Mouse (Mus musculus): ENCODE data around the gene Amn. TPM values are rescaled to one million over a fixed set of nuclear protein-coding genes. Genes with fewer than 3 reads are reported as not detected.

Gene Amn
- polyA plus RNA-seq, 1 experiment from 2014 or later, result not detected

DNA sequence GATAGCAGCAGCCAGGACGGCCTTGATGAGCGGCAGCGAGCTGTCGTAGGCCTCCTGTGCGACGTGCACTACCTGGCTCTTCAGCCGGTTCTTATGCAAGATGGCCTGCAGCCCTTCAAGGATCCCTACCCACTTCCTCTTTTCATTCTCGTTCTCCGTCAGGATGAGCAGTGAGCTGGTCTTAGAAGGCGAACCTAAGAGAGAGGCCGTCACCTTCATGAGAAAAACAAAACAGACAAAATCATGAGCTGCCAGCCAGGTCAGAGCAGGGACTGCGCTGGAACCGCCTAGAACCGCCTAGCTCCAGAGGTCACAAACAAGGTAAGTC lies 31.1 kb downstream of the Amn start:
- Histone ChIP-seq H3K9ac (ENCODE audit: low read length) (no peak overlapping the region), H3K4me3 (ENCODE audit: low read depth, low read length) (no peak overlapping the region), H3K27me3 (ENCODE audit: control insufficient read depth, insufficient read depth, low read length) (no peaks in the 10 kb centered on the region), H3K4me1 (ENCODE audit: control insufficient read depth, insufficient read depth, low read length) (no peaks in the 10 kb centered on the region), H3K36me3 (ENCODE audit: control insufficient read depth, insufficient read depth, low read length) (peaks cover 29% of the 10 kb centered on the region), H3K9me3 (ENCODE audit: control insufficient read depth, low read length) (no peaks in the 10 kb centered on the region), H3K4me2 (ENCODE audit: low read depth) (no peak overlapping the region), H3K27ac (ENCODE audit: low read depth, low read length) (no peak overlapping the region)
- ATAC-seq (ENCODE audit: insufficient read depth, low FRiP score, low TSS enrichment) (no peak), DNase-seq (ENCODE audit: low spot score) (no peak)
- 94% methylated on average over 14 of the region's 14 CpGs for WGBS

DNA sequence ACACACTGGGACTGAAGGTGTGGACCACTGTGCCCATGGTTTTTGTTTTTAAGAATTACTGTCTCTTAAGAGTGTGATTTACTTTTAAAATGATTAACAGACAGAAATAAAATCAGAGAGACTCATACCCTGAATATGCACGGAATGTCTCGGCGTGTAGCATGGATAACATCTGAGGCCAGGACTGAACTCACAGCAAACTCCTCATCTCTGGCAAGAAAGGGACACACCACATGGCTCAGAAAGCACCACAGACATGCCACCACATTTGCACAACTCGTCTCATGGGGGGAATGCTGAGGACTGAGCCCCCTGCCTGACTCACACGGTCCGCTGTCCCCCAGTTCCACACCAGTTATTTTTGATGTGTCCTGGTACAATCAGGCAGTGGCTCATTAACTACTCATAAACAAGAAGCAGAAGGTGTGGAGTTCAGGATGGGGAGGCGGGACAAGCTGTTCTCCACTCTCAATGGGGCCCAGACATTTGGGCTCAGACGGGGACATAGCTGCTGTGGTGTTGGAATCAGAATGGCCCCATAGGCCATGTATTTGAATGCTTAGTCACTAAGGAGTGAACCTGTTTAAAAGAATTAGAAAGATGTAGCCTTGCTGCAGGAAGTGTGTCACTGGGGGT lies 32.9 kb downstream of the Amn start:
- Histone ChIP-seq H3K4me1 (ENCODE audit: control insufficient read depth, insufficient read depth, low read length) (no peaks in the 10 kb centered on the region), H3K9me3 (ENCODE audit: control insufficient read depth, low read length) (no peaks in the 10 kb centered on the region), H3K4me2 (ENCODE audit: low read depth) (no peak overlapping the region), H3K9ac (ENCODE audit: low read length) (no peak overlapping the region), H3K27ac (ENCODE audit: low read depth, low read length) (no peak overlapping the region), H3K4me3 (ENCODE audit: low read depth, low read length) (no peak overlapping the region), H3K27me3 (ENCODE audit: control insufficient read depth, insufficient read depth, low read length) (no peaks in the 10 kb centered on the region), H3K36me3 (ENCODE audit: control insufficient read depth, insufficient read depth, low read length) (peaks cover 32% of the 10 kb centered on the region)
- DNase-seq (ENCODE audit: low spot score) (no peak), ATAC-seq (ENCODE audit: insufficient read depth, low FRiP score, low TSS enrichment) (no peak)
- WGBS, result 92% methylated on average over 8 of the region's 8 CpGs

GRCm38 (mm10) chr12:111306821-111307220 lies 35.9 kb downstream of the Amn start:
- H3K27ac ChIP-seq (ENCODE audit: low read depth, low read length), result no peak overlapping the region
- no peak overlapping the region for H3K9ac ChIP-seq (ENCODE audit: low read length)
- no peaks in the 10 kb centered on the region for H3K27me3 ChIP-seq (ENCODE audit: control insufficient read depth, insufficient read depth, low read length)
- no peak overlapping the region for H3K4me3 ChIP-seq (ENCODE audit: low read depth, low read length)
- H3K36me3 ChIP-seq (ENCODE audit: control insufficient read depth, insufficient read depth, low read length), result peaks cover 34% of the 10 kb centered on the region
- 88% methylated on average over 8 of the region's 8 CpGs for WGBS
- H3K4me1 ChIP-seq (ENCODE audit: control insufficient read depth, insufficient read depth, low read length), result no peaks in the 10 kb centered on the region
- DNase-seq (ENCODE audit: low spot score) (no peak), ATAC-seq (ENCODE audit: insufficient read depth, low FRiP score, low TSS enrichment) (no peak)
- no peak overlapping the region for H3K4me2 ChIP-seq (ENCODE audit: low read depth)
- no peaks in the 10 kb centered on the region for H3K9me3 ChIP-seq (ENCODE audit: control insufficient read depth, low read length)

- Histone ChIP-seq H3K4me2 (ENCODE audit: low read depth) (no peak overlapping the region), H3K36me3 (ENCODE audit: control insufficient read depth, insufficient read depth, low read length) (peaks cover 35% of the 10 kb centered on the region), H3K4me3 (ENCODE audit: low read depth, low read length) (no peak overlapping the region), H3K9me3 (ENCODE audit: control insufficient read depth, low read length) (no peaks in the 10 kb centered on the region), H3K9ac (ENCODE audit: low read length) (no peak overlapping the region), H3K27ac (ENCODE audit: low read depth, low read length) (no peak overlapping the region), H3K27me3 (ENCODE audit: control insufficient read depth, insufficient read depth, low read length) (no peaks in the 10 kb centered on the region), H3K4me1 (ENCODE audit: control insufficient read depth, insufficient read depth, low read length) (no peaks in the 10 kb centered on the region)
- DNase-seq (ENCODE audit: low spot score), result no peak
- WGBS, result 88% methylated on average over 12 of the region's 12 CpGs
- no peak for ATAC-seq (ENCODE audit: insufficient read depth, low FRiP score, low TSS enrichment)
Observed at GRCm38 (mm10) chr12:111309256-111309655, 38.4 kb downstream of the Amn start.

DNA sequence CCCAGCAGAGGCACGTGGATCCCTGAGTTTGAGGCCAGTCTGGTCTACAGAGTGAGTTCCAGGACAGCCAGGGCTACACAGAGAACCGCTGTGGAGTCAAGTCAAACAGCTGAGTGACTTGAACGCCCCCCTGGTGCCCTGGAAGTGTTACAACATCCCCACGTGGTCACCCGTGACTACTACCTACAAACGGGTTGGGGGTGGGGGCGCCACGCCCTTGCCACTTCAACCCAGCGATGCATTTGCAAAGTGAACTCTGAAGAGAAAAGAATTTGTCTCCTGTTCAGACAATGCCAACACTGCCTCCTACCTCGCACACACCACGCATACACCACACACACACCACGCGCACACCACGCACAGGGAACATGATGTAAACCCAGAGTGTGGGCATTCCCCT lies 39.0 kb downstream of the Amn start:
- H3K4me3 ChIP-seq (ENCODE audit: low read depth, low read length), result no peak overlapping the region
- H3K4me2 ChIP-seq (ENCODE audit: low read depth), result no peak overlapping the region
- no peak overlapping the region for H3K9ac ChIP-seq (ENCODE audit: low read length)
- no peak for ATAC-seq (ENCODE audit: insufficient read depth, low FRiP score, low TSS enrichment)
- no peaks in the 10 kb centered on the region for H3K4me1 ChIP-seq (ENCODE audit: control insufficient read depth, insufficient read depth, low read length)
- no peak for DNase-seq (ENCODE audit: low spot score)
- H3K27me3 ChIP-seq (ENCODE audit: control insufficient read depth, insufficient read depth, low read length), result no peaks in the 10 kb centered on the region
- WGBS, result 88% methylated on average over 14 of the region's 14 CpGs
- H3K9me3 ChIP-seq (ENCODE audit: control insufficient read depth, low read length), result no peaks in the 10 kb centered on the region
- no peak overlapping the region for H3K27ac ChIP-seq (ENCODE audit: low read depth, low read length)
- H3K36me3 ChIP-seq (ENCODE audit: control insufficient read depth, insufficient read depth, low read length), result peaks cover 30% of the 10 kb centered on the region

DNA sequence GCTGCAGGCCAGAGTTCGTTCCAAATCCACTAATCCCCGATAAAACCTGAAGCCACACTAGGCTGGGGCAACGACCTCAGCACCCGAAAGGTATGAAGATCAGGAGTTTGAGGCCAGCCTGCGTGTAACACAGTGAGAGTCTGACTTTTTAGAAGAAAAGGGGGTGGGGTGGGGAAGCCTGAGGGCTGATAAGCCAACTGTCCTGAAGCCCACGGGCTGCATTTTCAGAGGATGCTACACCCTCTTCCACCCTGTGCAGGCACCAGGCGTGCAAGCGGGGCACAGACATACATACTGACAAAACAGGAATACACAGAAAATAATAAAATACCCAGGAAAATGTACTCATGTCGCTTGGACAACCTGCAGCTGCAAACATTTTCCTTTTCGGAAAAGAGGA lies 40.9 kb downstream of the Amn start:
- H3K9me3 ChIP-seq (ENCODE audit: control insufficient read depth, low read length), result no peaks in the 10 kb centered on the region
- ATAC-seq (ENCODE audit: insufficient read depth, low FRiP score, low TSS enrichment) (no peak), DNase-seq (ENCODE audit: low spot score) (no peak)
- no peak overlapping the region for H3K4me2 ChIP-seq (ENCODE audit: low read depth)
- no peak overlapping the region for H3K9ac ChIP-seq (ENCODE audit: low read length)
- peaks cover 35% of the 10 kb centered on the region for H3K36me3 ChIP-seq (ENCODE audit: control insufficient read depth, insufficient read depth, low read length)
- H3K27ac ChIP-seq (ENCODE audit: low read depth, low read length), result no peak overlapping the region
- H3K27me3 ChIP-seq (ENCODE audit: control insufficient read depth, insufficient read depth, low read length), result no peaks in the 10 kb centered on the region
- no peak overlapping the region for H3K4me3 ChIP-seq (ENCODE audit: low read depth, low read length)
- WGBS, result 92% methylated on average over 10 of the region's 10 CpGs
- H3K4me1 ChIP-seq (ENCODE audit: control insufficient read depth, insufficient read depth, low read length), result no peaks in the 10 kb centered on the region

- Histone ChIP-seq H3K4me1 (ENCODE audit: control insufficient read depth, insufficient read depth, low read length) (no peaks in the 10 kb centered on the region), H3K27me3 (ENCODE audit: control insufficient read depth, insufficient read depth, low read length) (no peaks in the 10 kb centered on the region), H3K9me3 (ENCODE audit: control insufficient read depth, low read length) (no peaks in the 10 kb centered on the region), H3K4me3 (ENCODE audit: low read depth, low read length) (no peak overlapping the region), H3K9ac (ENCODE audit: low read length) (no peak overlapping the region), H3K36me3 (ENCODE audit: control insufficient read depth, insufficient read depth, low read length) (peaks cover 41% of the 10 kb centered on the region), H3K4me2 (ENCODE audit: low read depth) (no peak overlapping the region), H3K27ac (ENCODE audit: low read depth, low read length) (no peak overlapping the region)
- no peak for ATAC-seq (ENCODE audit: insufficient read depth, low FRiP score, low TSS enrichment)
- WGBS, result 95% methylated on average over 7 of the region's 7 CpGs
- DNase-seq (ENCODE audit: low spot score), result no peak
Observed at GRCm38 (mm10) chr12:111314273-111314672, 43.4 kb downstream of the Amn start.

GRCm38 (mm10) chr12:111317694-111318093 lies 46.8 kb downstream of the Amn start:
- no peak overlapping the region for H3K4me2 ChIP-seq (ENCODE audit: low read depth)
- DNase-seq (ENCODE audit: low spot score) (no peak), ATAC-seq (ENCODE audit: insufficient read depth, low FRiP score, low TSS enrichment) (no peak)
- H3K27ac ChIP-seq (ENCODE audit: low read depth, low read length), result no peak overlapping the region
- H3K9ac ChIP-seq (ENCODE audit: low read length), result no peak overlapping the region
- no peak overlapping the region for H3K4me3 ChIP-seq (ENCODE audit: low read depth, low read length)
- H3K27me3 ChIP-seq (ENCODE audit: control insufficient read depth, insufficient read depth, low read length), result no peaks in the 10 kb centered on the region
- WGBS, result 98% methylated on average over 9 of the region's 9 CpGs
- peaks cover 46% of the 10 kb centered on the region for H3K36me3 ChIP-seq (ENCODE audit: control insufficient read depth, insufficient read depth, low read length)
- H3K9me3 ChIP-seq (ENCODE audit: control insufficient read depth, low read length), result no peaks in the 10 kb centered on the region
- H3K4me1 ChIP-seq (ENCODE audit: control insufficient read depth, insufficient read depth, low read length), result no peaks in the 10 kb centered on the region

DNA sequence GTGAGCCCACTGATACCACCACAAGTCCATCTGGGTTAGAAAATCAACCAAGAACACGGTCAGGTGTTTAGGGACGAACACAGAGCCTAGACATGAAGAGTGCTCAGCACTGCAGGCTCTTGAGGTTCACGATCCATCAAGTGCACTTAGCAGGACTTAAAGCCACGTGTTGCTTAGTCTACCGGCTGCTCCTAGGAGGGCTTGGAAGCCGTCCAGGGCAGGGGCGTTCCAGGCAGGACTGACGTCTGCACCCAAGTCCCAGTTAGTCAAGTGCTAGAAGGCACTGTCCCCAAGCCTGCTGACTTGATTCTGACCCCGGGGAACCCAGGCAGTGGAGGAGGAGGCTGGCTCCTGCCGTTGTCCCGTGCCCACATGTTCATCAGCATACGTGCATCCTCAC lies 49.7 kb downstream of the Amn start:
- no peak for DNase-seq (ENCODE audit: low spot score)
- H3K4me2 ChIP-seq (ENCODE audit: low read depth), result no peak overlapping the region
- H3K36me3 ChIP-seq (ENCODE audit: control insufficient read depth, insufficient read depth, low read length), result peaks cover 48% of the 10 kb centered on the region
- no peak overlapping the region for H3K27ac ChIP-seq (ENCODE audit: low read depth, low read length)
- H3K4me3 ChIP-seq (ENCODE audit: low read depth, low read length), result no peak overlapping the region
- H3K9ac ChIP-seq (ENCODE audit: low read length), result no peak overlapping the region
- 97% methylated on average over 12 of the region's 12 CpGs for WGBS
- H3K27me3 ChIP-seq (ENCODE audit: control insufficient read depth, insufficient read depth, low read length), result no peaks in the 10 kb centered on the region
- ATAC-seq (ENCODE audit: insufficient read depth, low FRiP score, low TSS enrichment), result no peak
- H3K9me3 ChIP-seq (ENCODE audit: control insufficient read depth, low read length), result no peaks in the 10 kb centered on the region
- H3K4me1 ChIP-seq (ENCODE audit: control insufficient read depth, insufficient read depth, low read length), result no peaks in the 10 kb centered on the region
